Mouse (Mus musculus) heart, postnatal 25 days (tissue): ENCODE results near the gene Gba2. TPM values are rescaled to one million over a fixed set of nuclear protein-coding genes. Genes with fewer than 3 reads are reported as not detected.
"Not testable (repeated sequence)": the region's sequence is repeated elsewhere in the genome, so short reads cannot be mapped to it uniquely, and the experiment has no call there.

Experiments
- DNase-seq: peaks from one replicate; pipeline ENCODE4 v3.0.0; 2022; ENCODE audit warnings: low spot score
- intact Hi-C: fragments of 180-260 bp; cut with DNase I; formaldehyde crosslinking; loops from one replicate; pipeline ENCODE4 v1.15.1; 2025
- total RNA-seq, 2 experiments: library from RNA; stranded (reverse); gene quantifications; 2 replicates each; pipeline ENCODE4 v1.2.3; 2021

Gene Gba2
- 10 to 100 TPM; 13.5 to 14.3 TPM for total RNA-seq

- peak; percentile 84 for DNase-seq
- intact Hi-C loops, result loop anchor here (5.0 kb wide), 2 partner anchors 46 to 54 kb away; partner anchors contain the start of gene Npr2
These were observed at the start of gene Gba2, which contains the start of gene Rgp1 for GRCm38 (mm10) chr4:43578376-43579204. Gene Gba2, minus strand, starts transcription at chr4:43578873. Gene Rgp1, plus strand, starts transcription at chr4:43578715.

- intact Hi-C loops, result no loop called here
- DNase-seq, result no peak
These were observed 41.6 kb upstream of the Gba2 start for GRCm38 (mm10) chr4:43620146-43620778.

GRCm38 (mm10) chr4:43613060-43613730 is 34.5 kb upstream of the Gba2 start:
- no peak for DNase-seq
- intact Hi-C loops, result no loop called here

GRCm38 (mm10) chr4:43612534-43612933 is 33.9 kb upstream of the Gba2 start:
- DNase-seq, result no peak
- intact Hi-C loops, result no loop called here

GRCm38 (mm10) chr4:43604751-43605685 is 26.3 kb upstream of the Gba2 start:
- DNase-seq, result no peak
- intact Hi-C loops, result no loop called here

GRCm38 (mm10) chr4:43604099-43604498 is 25.4 kb upstream of the Gba2 start:
- no peak for DNase-seq
- intact Hi-C loops, result no loop called here

GRCm38 (mm10) chr4:43600195-43600934 is 21.7 kb upstream of the Gba2 start:
- no peak for DNase-seq
- intact Hi-C loops, result no loop called here

GRCm38 (mm10) chr4:43598650-43599380 is 20.1 kb upstream of the Gba2 start:
- intact Hi-C loops, result no loop called here
- DNase-seq, result no peak

GRCm38 (mm10) chr4:43598200-43598599 is 19.5 kb upstream of the Gba2 start:
- no peak for DNase-seq
- intact Hi-C loops, result no loop called here

- intact Hi-C loops, DNase-seq: not testable (repeated sequence)
These were observed 17.9 kb upstream of the Gba2 start for GRCm38 (mm10) chr4:43596597-43596996.

GRCm38 (mm10) chr4:43593453-43593852 is 14.8 kb upstream of the Gba2 start:
- intact Hi-C loops, result no loop called here
- no peak for DNase-seq

GRCm38 (mm10) chr4:43591961-43592360 is 13.3 kb upstream of the Gba2 start:
- intact Hi-C loops, result no loop called here
- no peak for DNase-seq

- intact Hi-C loops, result no loop called here
- no peak for DNase-seq
These were observed 12.9 kb upstream of the Gba2 start for GRCm38 (mm10) chr4:43591543-43591942.

GRCm38 (mm10) chr4:43587681-43588080 is 9.0 kb upstream of the Gba2 start:
- intact Hi-C loops, result no loop called here
- DNase-seq, result no peak

GRCm38 (mm10) chr4:43586411-43586810 is 7.7 kb upstream of the Gba2 start:
- intact Hi-C loops, result no loop called here
- peak; percentile 58 for DNase-seq

- intact Hi-C loops, result no loop called here
- DNase-seq, result no peak
These were observed 7.0 kb upstream of the Gba2 start for GRCm38 (mm10) chr4:43585682-43586081.

GRCm38 (mm10) chr4:43584444-43585416 is 6.1 kb upstream of the Gba2 start, which contains the start of gene Msmp:
Gene Msmp, minus strand, starts transcription at chr4:43584494.
- intact Hi-C loops, result no loop called here
- no peak for DNase-seq
